Mouse (Mus musculus): ENCODE results near the gene Hk2.

Gene Hk2

GRCm38 (mm10) chr6:82774321-82774764 lies at the start of gene Hk2:
Gene Hk2, minus strand, starts transcription at chr6:82774454.
- ATAC-seq (ENCODE audit: insufficient number of reproducible peaks, low FRiP score, low TSS enrichment) = peak; percentile 80; the same call in 1 of the 2 replicates

- ATAC-seq (ENCODE audit: insufficient number of reproducible peaks, low FRiP score, low TSS enrichment) = no peak
Observed at GRCm38 (mm10) chr6:82821758-82822253, 47.6 kb upstream of the Hk2 start.

GRCm38 (mm10) chr6:82820716-82821115 lies 46.5 kb upstream of the Hk2 start:
- no peak for ATAC-seq (ENCODE audit: insufficient number of reproducible peaks, low FRiP score, low TSS enrichment)

- no peak for ATAC-seq (ENCODE audit: insufficient number of reproducible peaks, low FRiP score, low TSS enrichment)
Observed at GRCm38 (mm10) chr6:82814821-82815220, 40.6 kb upstream of the Hk2 start.

- ATAC-seq (ENCODE audit: insufficient number of reproducible peaks, low FRiP score, low TSS enrichment) = no peak
Observed at GRCm38 (mm10) chr6:82807984-82808700, 33.9 kb upstream of the Hk2 start.

- ATAC-seq (ENCODE audit: insufficient number of reproducible peaks, low FRiP score, low TSS enrichment) = no peak
Observed at GRCm38 (mm10) chr6:82806971-82807370, 32.7 kb upstream of the Hk2 start.

GRCm38 (mm10) chr6:82806503-82806902 lies 32.2 kb upstream of the Hk2 start:
- ATAC-seq (ENCODE audit: insufficient number of reproducible peaks, low FRiP score, low TSS enrichment) = no peak

- no peak for ATAC-seq (ENCODE audit: insufficient number of reproducible peaks, low FRiP score, low TSS enrichment)
Observed at GRCm38 (mm10) chr6:82805894-82806293, 31.6 kb upstream of the Hk2 start.

GRCm38 (mm10) chr6:82804984-82805383 lies 30.7 kb upstream of the Hk2 start:
- ATAC-seq (ENCODE audit: insufficient number of reproducible peaks, low FRiP score, low TSS enrichment) = no peak

- no peak for ATAC-seq (ENCODE audit: insufficient number of reproducible peaks, low FRiP score, low TSS enrichment)
Observed at GRCm38 (mm10) chr6:82798202-82798737, 24.0 kb upstream of the Hk2 start.

- ATAC-seq (ENCODE audit: insufficient number of reproducible peaks, low FRiP score, low TSS enrichment) = no peak
Observed at GRCm38 (mm10) chr6:82797300-82797839, 23.1 kb upstream of the Hk2 start.

GRCm38 (mm10) chr6:82790864-82791263 lies 16.6 kb upstream of the Hk2 start:
- no peak for ATAC-seq (ENCODE audit: insufficient number of reproducible peaks, low FRiP score, low TSS enrichment)

GRCm38 (mm10) chr6:82783906-82784305 lies 9.7 kb upstream of the Hk2 start:
- ATAC-seq (ENCODE audit: insufficient number of reproducible peaks, low FRiP score, low TSS enrichment) = no peak

GRCm38 (mm10) chr6:82780802-82781393 lies 6.6 kb upstream of the Hk2 start:
- no peak for ATAC-seq (ENCODE audit: insufficient number of reproducible peaks, low FRiP score, low TSS enrichment)

GRCm38 (mm10) chr6:82780369-82780768 lies 6.1 kb upstream of the Hk2 start:
- no peak for ATAC-seq (ENCODE audit: insufficient number of reproducible peaks, low FRiP score, low TSS enrichment)

- no peak for ATAC-seq (ENCODE audit: insufficient number of reproducible peaks, low FRiP score, low TSS enrichment)
Observed at GRCm38 (mm10) chr6:82777124-82777654, 2.9 kb upstream of the Hk2 start.

- no peak for ATAC-seq (ENCODE audit: insufficient number of reproducible peaks, low FRiP score, low TSS enrichment)
Observed at GRCm38 (mm10) chr6:82775386-82775785, 1.1 kb upstream of the Hk2 start.

- no peak for ATAC-seq (ENCODE audit: insufficient number of reproducible peaks, low FRiP score, low TSS enrichment)
Observed at GRCm38 (mm10) chr6:82773261-82774131, 758 bp downstream of the Hk2 start.

GRCm38 (mm10) chr6:82772451-82773101 lies 1.7 kb downstream of the Hk2 start:
- ATAC-seq (ENCODE audit: insufficient number of reproducible peaks, low FRiP score, low TSS enrichment) = no peak

- ATAC-seq (ENCODE audit: insufficient number of reproducible peaks, low FRiP score, low TSS enrichment) = no peak
Observed at GRCm38 (mm10) chr6:82771981-82772409, 2.3 kb downstream of the Hk2 start.

Measured in cerebellum, adult (tissue).